Mouse (Mus musculus) neural tube, embryonic 14.5 days (tissue): ENCODE measurements at regions not wholly inside any gene's neighbourhood (a gene's known extent, or its start where the extent isn't known, plus 50 kb on each side); places are given as distances from the start of the nearest gene placed in this dataset.

Experiments used
- ATAC-seq: fragments of 200-750 bp; cut with Nextera tagmentation; 2 replicates; pipeline ENCODE4 v1.8.0; 2017; ENCODE audit warnings: low read depth, mild to moderate bottlenecking, moderate TSS enrichment, moderate library complexity
- H3K27ac ChIP-seq: fragments of 300-500 bp; sonication (generic); 2 replicates; pipeline ENCODE4 v1.5.1; 2014; ENCODE audit warnings: low read depth, mild to moderate bottlenecking, control low read depth, low read length, moderate library complexity, mixed read lengths
- H3K27me3 ChIP-seq: fragments of 300-500 bp; sonication (generic); 2 replicates; pipeline ENCODE4 v1.6.1; 2014; ENCODE audit warnings: low read length; ENCODE audit not compliant: control insufficient read depth, insufficient read depth
- H3K36me3 ChIP-seq: fragments of 300-500 bp; sonication (generic); 2 replicates; pipeline ENCODE4 v1.6.1; 2014; ENCODE audit warnings: low read length, mixed read lengths; ENCODE audit not compliant: control insufficient read depth, insufficient read depth
- H3K4me1 ChIP-seq: fragments of 300-500 bp; sonication (generic); 2 replicates; pipeline ENCODE4 v1.6.1; 2014; ENCODE audit warnings: low read length; ENCODE audit not compliant: control insufficient read depth, insufficient read depth
- H3K4me2 ChIP-seq: fragments of 300-500 bp; sonication (generic); 2 replicates; pipeline ENCODE4 v1.6.1; 2014; ENCODE audit warnings: mild to moderate bottlenecking, low read depth, low read length, control low read depth
- H3K4me3 ChIP-seq: fragments of 300-500 bp; sonication (generic); 2 replicates; pipeline ENCODE4 v1.5.1; 2014; ENCODE audit warnings: low read depth, low read length, control low read depth, mixed read lengths
- H3K9ac ChIP-seq: fragments of 300-500 bp; sonication (generic); replicated peaks from 2 replicates; pipeline ENCODE4 v1.6.1; 2014; ENCODE audit warnings: low read depth, mild to moderate bottlenecking, control low read depth, low read length, mixed read lengths
- H3K9me3 ChIP-seq: fragments of 300-500 bp; sonication (generic); 2 replicates; pipeline ENCODE4 v1.6.1; 2016; ENCODE audit warnings: low read length; ENCODE audit not compliant: control insufficient read depth
- WGBS: fragments of 180-500 bp; shearing (Covaris S2); extraction: QIAGEN DNeasy Blood & Tissue Kit; methylation state at CpG from one replicate; pipeline ENCODE4 v1.1.7; 2014; 5-methylcytosine and 5-hydroxymethylcytosine counted together

- no peaks in the 10 kb centered on the region for H3K27me3 ChIP-seq
- no peak overlapping the region for H3K9ac ChIP-seq
- no peak overlapping the region for H3K4me3 ChIP-seq
- ATAC-seq = no peak
- no peak overlapping the region for H3K27ac ChIP-seq
- H3K4me1 ChIP-seq = no peaks in the 10 kb centered on the region
- H3K9me3 ChIP-seq = 0 out of 2 replicates have a peak, but pooled peaks cover 3% of the 10 kb centered on the region
- H3K4me2 ChIP-seq = no peak overlapping the region
- H3K36me3 ChIP-seq = no peaks in the 10 kb centered on the region
These were observed 69.5 kb upstream of the St6galnac5 start for GRCm38 (mm10) chr3:153051566-153051965.

- Histone ChIP-seq H3K27me3 (no peaks in the 10 kb centered on the region), H3K27ac (no peak overlapping the region), H3K9me3 (0 out of 2 replicates have a peak, but pooled peaks cover 3% of the 10 kb centered on the region), H3K9ac (no peak overlapping the region), H3K36me3 (no peaks in the 10 kb centered on the region), H3K4me2 (no peak overlapping the region), H3K4me1 (no peaks in the 10 kb centered on the region), H3K4me3 (no peak overlapping the region)
- ATAC-seq = no peak
- 79% methylated on average over 2 of the region's 2 CpGs for WGBS
These were observed 63.3 kb upstream of the St6galnac5 start for GRCm38 (mm10) chr3:153045328-153045727.

DNA sequence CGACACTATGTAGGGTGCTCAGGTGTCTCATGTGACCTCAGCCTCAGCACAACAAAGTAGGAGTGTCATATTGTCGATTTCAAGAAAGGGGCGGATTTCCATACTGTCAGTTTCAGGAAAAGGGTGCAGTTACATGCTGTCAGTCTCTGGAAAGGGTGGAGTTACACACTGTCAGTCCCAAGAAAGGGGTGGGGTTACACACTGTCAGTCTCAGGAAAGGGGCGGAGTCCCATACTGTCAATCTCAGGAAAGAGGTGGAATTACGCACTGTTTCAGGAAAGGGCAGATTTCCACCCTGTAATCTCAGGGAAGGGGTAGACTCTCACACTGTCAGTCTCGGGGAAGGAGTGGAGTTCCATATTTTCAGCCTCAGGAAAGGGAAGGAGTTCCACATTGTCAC is 51.9 kb upstream of the St6galnac5 start:
- Histone ChIP-seq H3K4me2 (no peak overlapping the region), H3K9ac (no peak overlapping the region), H3K4me1 (no peaks in the 10 kb centered on the region), H3K4me3 (no peak overlapping the region), H3K36me3 (no peaks in the 10 kb centered on the region), H3K27me3 (no peaks in the 10 kb centered on the region), H3K9me3 (no peaks in the 10 kb centered on the region), H3K27ac (no peak overlapping the region)
- 89% methylated on average over 6 of the region's 6 CpGs for WGBS
- ATAC-seq = no peak
